Mouse (Mus musculus): ENCODE measurements around the gene Arpp21. TPM values are rescaled to one million over a fixed set of nuclear protein-coding genes. Genes with fewer than 3 reads are reported as not detected.
A peak's percentile ranks its signal among the peaks of the same experiment; 100 is the strongest.
"Not testable (repeated sequence)": the region's sequence is repeated elsewhere in the genome, so short reads cannot be mapped to it uniquely, and the experiment has no call there.

Arpp21 gene
- polyA plus RNA-seq, 1 experiment from 2014 or later, result 0.81 TPM

GRCm38 (mm10) chr9:112047903-112048467 lies 187.8 kb downstream of the Arpp21 start:
- H3K27me3 ChIP-seq, result no peaks in the 10 kb centered on the region
- H3K4me2 ChIP-seq, result no peak overlapping the region
- no peaks in the 10 kb centered on the region for H3K36me3 ChIP-seq
- H3K9me3 ChIP-seq (replicated peaks), result no peaks in the 10 kb centered on the region
- DNase-seq, result no peak
- no peak overlapping the region for H3K27ac ChIP-seq
- 69% methylated on average over 9 of the region's 9 CpGs for WGBS (ENCODE audit: insufficient replicate concordance)
- ATAC-seq (ENCODE audit: low read depth), result no peak
- H3K4me1 ChIP-seq (replicated peaks), result no peaks in the 10 kb centered on the region
- H3K9ac ChIP-seq, result no peak overlapping the region
- H3K4me3 ChIP-seq (replicated peaks), result no peak overlapping the region

GRCm38 (mm10) chr9:112040566-112040965 lies 195.2 kb downstream of the Arpp21 start:
- Histone ChIP-seq H3K9ac (no peak overlapping the region), H3K36me3 (no peaks in the 10 kb centered on the region)
- WGBS (ENCODE audit: insufficient replicate concordance), result 27% methylated on average over 1 of the region's 1 CpGs

GRCm38 (mm10) chr9:112037732-112038131 lies 198.0 kb downstream of the Arpp21 start:
- Histone ChIP-seq H3K4me1 (replicated peaks) (no peaks in the 10 kb centered on the region), H3K27ac (no peak overlapping the region), H3K4me2 (no peak overlapping the region), H3K36me3 (no peaks in the 10 kb centered on the region), H3K27me3 (no peaks in the 10 kb centered on the region), H3K9me3 (replicated peaks) (no peaks in the 10 kb centered on the region), H3K9ac (no peak overlapping the region), H3K4me3 (replicated peaks) (no peak overlapping the region)
- 61% methylated on average over 9 of the region's 9 CpGs for WGBS (ENCODE audit: insufficient replicate concordance)
- no peak for ATAC-seq (ENCODE audit: low read depth)
- DNase-seq, result no peak

More at GRCm38 (mm10) chr9:112040566-112040965, 195.2 kb downstream of the Arpp21 start:
- DNase-seq (no peak), ATAC-seq (ENCODE audit: low read depth) (no peak)
- H3K27ac ChIP-seq, result no peak overlapping the region
- no peaks in the 10 kb centered on the region for H3K4me1 ChIP-seq (replicated peaks)
- H3K9me3 ChIP-seq (replicated peaks), result no peaks in the 10 kb centered on the region
- H3K27me3 ChIP-seq, result no peaks in the 10 kb centered on the region
- no peak overlapping the region for H3K4me3 ChIP-seq (replicated peaks)
- no peak overlapping the region for H3K4me2 ChIP-seq

GRCm38 (mm10) chr9:112033840-112034239 lies 201.9 kb downstream of the Arpp21 start:
- H3K9me3 ChIP-seq (replicated peaks); H3K4me1 ChIP-seq (replicated peaks); H3K4me2 ChIP-seq; H3K9ac ChIP-seq; H3K4me3 ChIP-seq (replicated peaks); H3K36me3 ChIP-seq; H3K27ac ChIP-seq; H3K27me3 ChIP-seq; ATAC-seq (ENCODE audit: low read depth); DNase-seq: not testable (repeated sequence)
- 31% methylated on average over 2 of the region's 10 CpGs for WGBS (ENCODE audit: insufficient replicate concordance)

GRCm38 (mm10) chr9:112032169-112032568 lies 203.6 kb downstream of the Arpp21 start:
- no peak overlapping the region for H3K9ac ChIP-seq
- no peaks in the 10 kb centered on the region for H3K4me1 ChIP-seq (replicated peaks)
- H3K27me3 ChIP-seq, result no peaks in the 10 kb centered on the region
- no peaks in the 10 kb centered on the region for H3K9me3 ChIP-seq (replicated peaks)
- H3K4me2 ChIP-seq, result no peak overlapping the region
- no peak overlapping the region for H3K27ac ChIP-seq
- H3K36me3 ChIP-seq, result no peaks in the 10 kb centered on the region
- no peak overlapping the region for H3K4me3 ChIP-seq (replicated peaks)
- WGBS (ENCODE audit: insufficient replicate concordance), result 78% methylated on average over 7 of the region's 7 CpGs
- no peak for ATAC-seq (ENCODE audit: low read depth)
- no peak for DNase-seq

- Histone ChIP-seq H3K27me3 (no peaks in the 10 kb centered on the region), H3K27ac (no peak overlapping the region), H3K4me3 (replicated peaks) (no peak overlapping the region), H3K9me3 (replicated peaks) (no peaks in the 10 kb centered on the region), H3K4me2 (no peak overlapping the region), H3K36me3 (no peaks in the 10 kb centered on the region), H3K9ac (no peak overlapping the region), H3K4me1 (replicated peaks) (no peaks in the 10 kb centered on the region)
- DNase-seq, result no peak
- 77% methylated on average over 8 of the region's 8 CpGs for WGBS (ENCODE audit: insufficient replicate concordance)
- ATAC-seq (ENCODE audit: low read depth), result no peak
Observed at GRCm38 (mm10) chr9:112023562-112024015, 212.1 kb downstream of the Arpp21 start.

- WGBS (ENCODE audit: insufficient replicate concordance), result 73% methylated on average over 5 of the region's 5 CpGs
- no peak for ATAC-seq (ENCODE audit: low read depth)
- Histone ChIP-seq H3K9ac (no peak overlapping the region), H3K36me3 (no peaks in the 10 kb centered on the region), H3K4me2 (no peak overlapping the region), H3K27ac (no peak overlapping the region), H3K9me3 (replicated peaks) (no peaks in the 10 kb centered on the region), H3K4me1 (replicated peaks) (no peaks in the 10 kb centered on the region), H3K4me3 (replicated peaks) (no peak overlapping the region), H3K27me3 (no peaks in the 10 kb centered on the region)
- DNase-seq, result no peak
Observed at GRCm38 (mm10) chr9:112023111-112023510, 212.6 kb downstream of the Arpp21 start.

Small RNA genes within 50 kb of the gene (microRNA-seq; reads per million reads assigned to microRNA genes)
- 44.1 reads per million, percentile 42 among the genes with 10 or more reads in this experiment for gene Mir128-2
